Mouse (Mus musculus) heart, embryonic 15.5 days (tissue): ENCODE data around the gene Polr2i. TPM values are rescaled to one million over a fixed set of nuclear protein-coding genes. Genes with fewer than 3 reads are reported as not detected.
"Not testable (repeated sequence)": the region's sequence is repeated elsewhere in the genome, so short reads cannot be mapped to it uniquely, and the experiment has no call there.

Experiments used
- ATAC-seq: fragments of 200-750 bp; cut with Nextera tagmentation; replicated peaks from 2 replicates; pipeline ENCODE4 v1.8.0; 2017; ENCODE audit warnings: low read depth, moderate TSS enrichment; ENCODE audit not compliant: insufficient number of reproducible peaks, insufficient read depth, low FRiP score
- H3K27ac ChIP-seq: fragments of 300-500 bp; sonication (generic); 2 replicates; pipeline ENCODE4 v1.5.1; 2015; ENCODE audit warnings: mild to moderate bottlenecking, inconsistent platforms
- H3K27me3 ChIP-seq: fragments of 300-500 bp; sonication (generic); 2 replicates; pipeline ENCODE4 v1.6.1; 2015; ENCODE audit warnings: inconsistent platforms
- H3K36me3 ChIP-seq: fragments of 300-500 bp; sonication (generic); 2 replicates; pipeline ENCODE4 v1.6.1; 2015; ENCODE audit warnings: mild to moderate bottlenecking, inconsistent platforms
- H3K4me1 ChIP-seq: fragments of 300-500 bp; sonication (generic); replicated peaks from 2 replicates; pipeline ENCODE4 v1.6.1; 2015; ENCODE audit warnings: inconsistent platforms
- H3K4me2 ChIP-seq: fragments of 300-500 bp; sonication (generic); 2 replicates; pipeline ENCODE4 v1.6.1; 2015; ENCODE audit warnings: inconsistent platforms, mild to moderate bottlenecking, moderate library complexity
- H3K4me3 ChIP-seq: fragments of 300-500 bp; sonication (generic); 2 replicates; pipeline ENCODE4 v1.5.1; 2015; ENCODE audit warnings: mild to moderate bottlenecking, inconsistent platforms
- H3K9ac ChIP-seq: fragments of 300-500 bp; sonication (generic); 2 replicates; pipeline ENCODE4 v1.6.1; 2015; ENCODE audit warnings: mild to moderate bottlenecking, inconsistent platforms
- H3K9me3 ChIP-seq: fragments of 300-500 bp; sonication (generic); replicated peaks from 2 replicates; pipeline ENCODE4 v1.6.1; 2016; ENCODE audit warnings: inconsistent platforms
- WGBS: fragments of 180-500 bp; shearing (Covaris S2); methylation state at CpG from one replicate; pipeline ENCODE4 v1.1.7; 2015; ENCODE audit warnings: mixed read lengths; 5-methylcytosine and 5-hydroxymethylcytosine counted together
- polyA plus RNA-seq: library from polyadenylated mRNA; unstranded; fragments of >200 nt; fragmentation: Nextera tagmentation; extraction: Ambion mirVana; gene quantifications from 2 replicates; pipeline ENCODE4 v1.2.1, GENCODE M21; 2015

Polr2i gene
- 99.7 and 105 TPM in 2 replicates for polyA plus RNA-seq

GRCm38 (mm10) chr7:30231669-30232454, at the start of gene Polr2i, which contains the start of gene Tbcb:
Gene Polr2i (plus strand): TSS chr7:30231948.
Gene Tbcb (minus strand): TSS chr7:30232272.
- peak within 1 kb of the TSS; percentile 58 for H3K9ac ChIP-seq
- H3K4me1 ChIP-seq, result peaks cover 19% of the 10 kb centered on the region
- WGBS, result under 1% methylated on average over 67 of the region's 67 CpGs
- peak within 1 kb of the TSS; percentile 90 for H3K27ac ChIP-seq
- H3K9me3 ChIP-seq, result no peaks in the 10 kb centered on the region
- ATAC-seq, result peak; percentile 95
- peak within 1 kb of the TSS; percentile 86 for H3K4me2 ChIP-seq
- peaks cover 10% of the 10 kb centered on the region for H3K36me3 ChIP-seq
- H3K27me3 ChIP-seq, result no peaks in the 10 kb centered on the region
- peak within 1 kb of the TSS; percentile 63 for H3K4me3 ChIP-seq

GRCm38 (mm10) chr7:30183189-30183588, 48.6 kb upstream of the Polr2i start:
- not testable (repeated sequence) for H3K27me3 ChIP-seq, H3K4me3 ChIP-seq, ATAC-seq, H3K27ac ChIP-seq, H3K9me3 ChIP-seq, H3K9ac ChIP-seq
- 65% methylated on average over 6 of the region's 7 CpGs for WGBS
- Histone ChIP-seq H3K4me2 (peak overlapping the region; percentile 72), H3K4me1 (peaks cover 19% of the 10 kb centered on the region), H3K36me3 (peaks cover 35% of the 10 kb centered on the region)

- Histone ChIP-seq H3K36me3 (peaks cover 35% of the 10 kb centered on the region), H3K9ac (peak within 1 kb of the TSS; percentile 73), H3K4me1 (peaks cover 19% of the 10 kb centered on the region), H3K27ac (peak within 1 kb of the TSS; percentile 79), H3K4me2 (peak within 1 kb of the TSS; percentile 72), H3K4me3 (peak within 1 kb of the TSS; percentile 58), H3K27me3 (no peaks in the 10 kb centered on the region), H3K9me3 (no peaks in the 10 kb centered on the region)
- WGBS, result 2% methylated on average over 11 of the region's 11 CpGs
- peak; percentile 80 for ATAC-seq
Measured at GRCm38 (mm10) chr7:30183879-30184289, 47.9 kb upstream of the Polr2i start, which contains the start of gene Cox7a1. Gene Cox7a1 (plus strand): TSS chr7:30184144.

GRCm38 (mm10) chr7:30184641-30185348, 47.0 kb upstream of the Polr2i start:
- peaks cover 40% of the 10 kb centered on the region for H3K36me3 ChIP-seq
- peak overlapping the region; percentile 73 for H3K9ac ChIP-seq
- 65% methylated on average over 13 of the region's 13 CpGs for WGBS
- peak overlapping the region; percentile 79 for H3K27ac ChIP-seq
- peak overlapping the region; percentile 58 for H3K4me3 ChIP-seq
- ATAC-seq, result no peak
- no peaks in the 10 kb centered on the region for H3K9me3 ChIP-seq
- H3K4me1 ChIP-seq, result peaks cover 19% of the 10 kb centered on the region
- no peaks in the 10 kb centered on the region for H3K27me3 ChIP-seq
- H3K4me2 ChIP-seq, result peak overlapping the region; percentile 72

- H3K27me3 ChIP-seq, result no peaks in the 10 kb centered on the region
- H3K4me2 ChIP-seq, result no peak overlapping the region
- 72% methylated on average over 12 of the region's 12 CpGs for WGBS
- no peaks in the 10 kb centered on the region for H3K9me3 ChIP-seq
- peaks cover 29% of the 10 kb centered on the region for H3K4me1 ChIP-seq
- H3K27ac ChIP-seq, result no peak overlapping the region
- no peak overlapping the region for H3K4me3 ChIP-seq
- no peak for ATAC-seq
- no peak overlapping the region for H3K9ac ChIP-seq
- peaks cover 70% of the 10 kb centered on the region for H3K36me3 ChIP-seq
Measured at GRCm38 (mm10) chr7:30188344-30189115, 43.2 kb upstream of the Polr2i start.

- 76% methylated on average over 4 of the region's 4 CpGs for WGBS
- ATAC-seq, result no peak
- H3K4me1 ChIP-seq, result peaks cover 30% of the 10 kb centered on the region
- peaks cover 70% of the 10 kb centered on the region for H3K36me3 ChIP-seq
- no peak overlapping the region for H3K9ac ChIP-seq
- no peaks in the 10 kb centered on the region for H3K9me3 ChIP-seq
- no peaks in the 10 kb centered on the region for H3K27me3 ChIP-seq
- H3K4me3 ChIP-seq, result no peak overlapping the region
- no peak overlapping the region for H3K27ac ChIP-seq
- H3K4me2 ChIP-seq, result no peak overlapping the region
Measured at GRCm38 (mm10) chr7:30189116-30189491, 42.6 kb upstream of the Polr2i start.

GRCm38 (mm10) chr7:30192088-30192487, 39.7 kb upstream of the Polr2i start:
- no peak for ATAC-seq
- Histone ChIP-seq H3K36me3 (peaks cover 54% of the 10 kb centered on the region), H3K27ac (no peak overlapping the region), H3K4me3 (no peak overlapping the region), H3K4me2 (no peak overlapping the region), H3K9ac (no peak overlapping the region), H3K9me3 (no peaks in the 10 kb centered on the region), H3K4me1 (peaks cover 20% of the 10 kb centered on the region), H3K27me3 (no peaks in the 10 kb centered on the region)
- 87% methylated on average over 12 of the region's 12 CpGs for WGBS

GRCm38 (mm10) chr7:30193013-30193412, 38.7 kb upstream of the Polr2i start:
- Histone ChIP-seq H3K4me2 (peak overlapping the region; percentile 80), H3K27ac (peak overlapping the region; percentile 88), H3K4me3 (peak overlapping the region; percentile 80), H3K9ac (peak overlapping the region; percentile 83; the same call in 1 of the 2 replicates), H3K4me1 (peaks cover 20% of the 10 kb centered on the region), H3K9me3 (no peaks in the 10 kb centered on the region), H3K27me3 (no peaks in the 10 kb centered on the region), H3K36me3 (peaks cover 44% of the 10 kb centered on the region)
- WGBS, result 33% methylated on average over 9 of the region's 9 CpGs
- no peak for ATAC-seq

GRCm38 (mm10) chr7:30193581-30194100, 38.1 kb upstream of the Polr2i start:
- under 1% methylated on average over 22 of the region's 26 CpGs for WGBS
- ATAC-seq, result peak; percentile 63

GRCm38 (mm10) chr7:30194101-30194831, 37.5 kb upstream of the Polr2i start:
- Histone ChIP-seq H3K4me2 (peak overlapping the region; percentile 80), H3K27me3 (no peaks in the 10 kb centered on the region), H3K27ac (peak overlapping the region; percentile 88), H3K4me1 (peaks cover 23% of the 10 kb centered on the region), H3K9me3 (no peaks in the 10 kb centered on the region), H3K4me3 (peak overlapping the region; percentile 80), H3K36me3 (peaks cover 33% of the 10 kb centered on the region), H3K9ac (peak overlapping the region; percentile 83)
- peak; percentile 16; the same call in 1 of the 2 replicates for ATAC-seq
- WGBS, result under 1% methylated on average over 26 of the region's 26 CpGs

More at GRCm38 (mm10) chr7:30193581-30194100, 38.1 kb upstream of the Polr2i start:
- peak overlapping the region; percentile 83 for H3K9ac ChIP-seq
- no peaks in the 10 kb centered on the region for H3K27me3 ChIP-seq
- peaks cover 38% of the 10 kb centered on the region for H3K36me3 ChIP-seq
- peaks cover 23% of the 10 kb centered on the region for H3K4me1 ChIP-seq
- H3K4me3 ChIP-seq, result peak overlapping the region; percentile 80
- peak overlapping the region; percentile 88 for H3K27ac ChIP-seq
- no peaks in the 10 kb centered on the region for H3K9me3 ChIP-seq
- peak overlapping the region; percentile 80 for H3K4me2 ChIP-seq
